Mouse (Mus musculus) limb, embryonic 14.5 days (tissue): ENCODE measurements around the gene Twf1. TPM values are rescaled to one million over a fixed set of nuclear protein-coding genes. Genes with fewer than 3 reads are reported as not detected.

Source experiments
- ATAC-seq: fragments of 200-750 bp; cut with Nextera tagmentation; 2 replicates; pipeline ENCODE4 v1.8.0; 2017; ENCODE audit warnings: low read depth, moderate number of reproducible peaks, moderate TSS enrichment; ENCODE audit not compliant: low FRiP score
- DNase-seq: peaks from one replicate; pipeline ENCODE4 v3.0.0-alpha.2; 2015; ENCODE audit warnings: low spot score
- H3K27ac ChIP-seq: fragments of 300-500 bp; sonication (generic); replicated peaks from 2 replicates; pipeline ENCODE4 v1.5.1; 2014; ENCODE audit warnings: low read depth, mild to moderate bottlenecking, low read length, moderate library complexity, mixed read lengths
- H3K27me3 ChIP-seq: fragments of 300-500 bp; sonication (generic); 2 replicates; pipeline ENCODE4 v1.6.1; 2014; ENCODE audit warnings: low read length, mixed read lengths; ENCODE audit not compliant: control insufficient read depth, insufficient read depth
- H3K36me3 ChIP-seq: fragments of 300-500 bp; sonication (generic); 2 replicates; pipeline ENCODE4 v1.6.1; 2014; ENCODE audit warnings: mild to moderate bottlenecking, low read length, moderate library complexity, mixed read lengths; ENCODE audit not compliant: control insufficient read depth, insufficient read depth
- H3K4me1 ChIP-seq: fragments of 300-500 bp; sonication (generic); 2 replicates; pipeline ENCODE4 v1.6.1; 2014; ENCODE audit warnings: antibody characterized with exemption, low read length, mixed read lengths; ENCODE audit not compliant: control insufficient read depth, insufficient read depth
- H3K4me2 ChIP-seq: fragments of 300-500 bp; sonication (generic); replicated peaks from 2 replicates; pipeline ENCODE4 v1.6.1; 2014; ENCODE audit warnings: low read depth, mild to moderate bottlenecking, low read length, moderate library complexity; ENCODE audit not compliant: severe bottlenecking
- H3K4me3 ChIP-seq: fragments of 300-500 bp; sonication (generic); replicated peaks from 2 replicates; pipeline ENCODE4 v1.5.1; 2014; ENCODE audit warnings: low read length
- H3K9ac ChIP-seq: fragments of 300-500 bp; sonication (generic); 2 replicates; pipeline ENCODE4 v1.6.1; 2014; ENCODE audit warnings: mild to moderate bottlenecking, low read depth, low read length, moderate library complexity; ENCODE audit not compliant: severe bottlenecking
- H3K9me3 ChIP-seq: fragments of 300-500 bp; sonication (generic); 2 replicates; pipeline ENCODE4 v1.6.1; 2016; ENCODE audit warnings: low read length; ENCODE audit not compliant: control insufficient read depth
- POLR2A ChIP-seq: fragments of 200-500 bp; IDR thresholded peaks from 2 replicates; pipeline ENCODE4 v1.8.0; 2012; ENCODE audit warnings: inconsistent platforms, mild to moderate bottlenecking, moderate library complexity, borderline replicate concordance; ENCODE audit not compliant: insufficient read depth, insufficient read length; ENCODE audit errors: extremely low read depth
- WGBS: fragments of 180-500 bp; shearing (Covaris S2); extraction: QIAGEN DNeasy Blood & Tissue Kit; methylation state at CpG from one replicate; pipeline ENCODE4 v1.1.7; 2014; 5-methylcytosine and 5-hydroxymethylcytosine counted together
- polyA plus RNA-seq, 2 experiments: library from polyadenylated mRNA; depleted of rRNA in 1 of 2; stranded (reverse) in 1 of 2; unstranded in 1 of 2; fragments of >200 nt; fragmentation: Nextera tagmentation in 1 of 2; extraction: Ambion mirVana in 1 of 2; gene quantifications; 2 replicates each; pipeline versions ENCODE4 v1.2.1 to v1.2.3; 2012 to 2014

Gene Twf1
- polyA plus RNA-seq, 2 experiments: 40.2 to 78.1 TPM

- Histone ChIP-seq H3K4me1 (no peaks in the 10 kb centered on the region), H3K9ac (no peak overlapping the region), H3K27me3 (no peaks in the 10 kb centered on the region), H3K27ac (no peak overlapping the region), H3K4me2 (no peak overlapping the region), H3K4me3 (no peak overlapping the region), H3K9me3 (no peaks in the 10 kb centered on the region), H3K36me3 (no peaks in the 10 kb centered on the region)
- 48% methylated on average over 3 of the region's 3 CpGs for WGBS
- no peak for DNase-seq
- no peak for TF ChIP-seq POLR2A
- no peak for ATAC-seq
Observed at GRCm38 (mm10) chr15:94602441-94602840, 12.8 kb upstream of the Twf1 start.

GRCm38 (mm10) chr15:94601339-94601738, 11.7 kb upstream of the Twf1 start:
- Histone ChIP-seq H3K27me3 (no peaks in the 10 kb centered on the region), H3K27ac (no peak overlapping the region), H3K4me2 (no peak overlapping the region), H3K4me3 (no peak overlapping the region), H3K9ac (no peak overlapping the region), H3K4me1 (no peaks in the 10 kb centered on the region), H3K36me3 (no peaks in the 10 kb centered on the region), H3K9me3 (no peaks in the 10 kb centered on the region)
- DNase-seq (peak; percentile 25), ATAC-seq (no peak)
- TF ChIP-seq POLR2A: no peak
- WGBS: 31% methylated on average over 3 of the region's 3 CpGs

- H3K4me2 ChIP-seq: no peak overlapping the region
- no peaks in the 10 kb centered on the region for H3K4me1 ChIP-seq
- TF ChIP-seq POLR2A: no peak
- ATAC-seq (no peak), DNase-seq (no peak)
- 70% methylated on average over 11 of the region's 11 CpGs for WGBS
- no peak overlapping the region for H3K27ac ChIP-seq
- no peaks in the 10 kb centered on the region for H3K36me3 ChIP-seq
- H3K9ac ChIP-seq: no peak overlapping the region
- H3K4me3 ChIP-seq: no peak overlapping the region
- H3K27me3 ChIP-seq: no peaks in the 10 kb centered on the region
- H3K9me3 ChIP-seq: no peaks in the 10 kb centered on the region
Observed at GRCm38 (mm10) chr15:94600145-94600707, 10.5 kb upstream of the Twf1 start.

- WGBS: 63% methylated on average over 1 of the region's 1 CpGs
- no peaks in the 10 kb centered on the region for H3K9me3 ChIP-seq
- TF ChIP-seq POLR2A: no peak
- no peak for DNase-seq
- no peaks in the 10 kb centered on the region for H3K4me1 ChIP-seq
- H3K4me2 ChIP-seq: no peak overlapping the region
- H3K36me3 ChIP-seq: no peaks in the 10 kb centered on the region
- no peak overlapping the region for H3K9ac ChIP-seq
- no peak overlapping the region for H3K4me3 ChIP-seq
- H3K27me3 ChIP-seq: no peaks in the 10 kb centered on the region
- no peak overlapping the region for H3K27ac ChIP-seq
- no peak for ATAC-seq
Observed at GRCm38 (mm10) chr15:94593586-94593985, 3.9 kb upstream of the Twf1 start.

- ATAC-seq (no peak), DNase-seq (peak; percentile 20)
- H3K4me2 ChIP-seq: no peak overlapping the region
- peaks cover 9% of the 10 kb centered on the region; the same call in 1 of the 2 replicates for H3K4me1 ChIP-seq
- no peaks in the 10 kb centered on the region for H3K9me3 ChIP-seq
- H3K27me3 ChIP-seq: no peaks in the 10 kb centered on the region
- TF ChIP-seq POLR2A: no peak
- 0 out of 2 replicates have a peak, but pooled peaks cover under 1% of the 10 kb centered on the region for H3K36me3 ChIP-seq
- no peak overlapping the region for H3K4me3 ChIP-seq
- no peak overlapping the region for H3K27ac ChIP-seq
- H3K9ac ChIP-seq: no peak overlapping the region
- 51% methylated on average over 4 of the region's 4 CpGs for WGBS
Observed at GRCm38 (mm10) chr15:94591356-94591755, 1.7 kb upstream of the Twf1 start.

- no peak for DNase-seq
- no peaks in the 10 kb centered on the region for H3K9me3 ChIP-seq
- no peak; the same call in 1 of the 2 replicates for ATAC-seq
- peak overlapping the region; percentile 34; the same call in 1 of the 2 replicates for H3K9ac ChIP-seq
- H3K27ac ChIP-seq: no peak overlapping the region
- WGBS: 14% methylated on average over 8 of the region's 8 CpGs
- peaks cover 9% of the 10 kb centered on the region for H3K36me3 ChIP-seq
- no peak for TF ChIP-seq POLR2A
- H3K4me3 ChIP-seq: peak overlapping the region; percentile 92
- peaks cover 9% of the 10 kb centered on the region; the same call in 1 of the 2 replicates for H3K4me1 ChIP-seq
- peak overlapping the region; percentile 51 for H3K4me2 ChIP-seq
- H3K27me3 ChIP-seq: no peaks in the 10 kb centered on the region
Observed at GRCm38 (mm10) chr15:94590083-94590482, 394 bp upstream of the Twf1 start.
